Mouse (Mus musculus) stomach, embryonic 16.5 days (tissue): Measurements from ENCODE around the gene Mxra7. TPM values are rescaled to one million over a fixed set of nuclear protein-coding genes. Genes with fewer than 3 reads are reported as not detected.

Experiments
- ATAC-seq: fragments of 200-750 bp; cut with Nextera tagmentation; 2 replicates; pipeline ENCODE4 v1.8.0; 2017; ENCODE audit warnings: moderate number of reproducible peaks, moderate TSS enrichment; ENCODE audit not compliant: insufficient read depth, low FRiP score
- H3K27ac ChIP-seq: fragments of 300-500 bp; sonication (generic); 2 replicates; pipeline ENCODE4 v1.5.1; 2014; ENCODE audit warnings: low read length
- H3K27me3 ChIP-seq: fragments of 300-500 bp; sonication (generic); 2 replicates; pipeline ENCODE4 v1.6.1; 2014; ENCODE audit warnings: low read length, control low read depth, mixed read lengths; ENCODE audit not compliant: control insufficient read depth, insufficient read depth
- H3K36me3 ChIP-seq: fragments of 300-500 bp; sonication (generic); 2 replicates; pipeline ENCODE4 v1.6.1; 2014; ENCODE audit warnings: low read length; ENCODE audit not compliant: control insufficient read depth, insufficient read depth
- H3K4me1 ChIP-seq: fragments of 300-500 bp; sonication (generic); 2 replicates; pipeline ENCODE4 v1.6.1; 2014; ENCODE audit warnings: low read length, control low read depth, mixed read lengths; ENCODE audit not compliant: control insufficient read depth, insufficient read depth
- H3K4me2 ChIP-seq: fragments of 300-500 bp; sonication (generic); 2 replicates; pipeline ENCODE4 v1.6.1; 2014; ENCODE audit warnings: low read depth, low read length, mixed read lengths
- H3K4me3 ChIP-seq: fragments of 300-500 bp; sonication (generic); replicated peaks from 2 replicates; pipeline ENCODE4 v1.5.1; 2014; ENCODE audit warnings: mild to moderate bottlenecking, low read length
- H3K9ac ChIP-seq: fragments of 300-500 bp; sonication (generic); 2 replicates; pipeline ENCODE4 v1.6.1; 2014; ENCODE audit warnings: low read length
- H3K9me3 ChIP-seq: fragments of 300-500 bp; sonication (generic); replicated peaks from 2 replicates; pipeline ENCODE4 v1.6.1; 2016; ENCODE audit warnings: low read length, control low read depth; ENCODE audit not compliant: control insufficient read depth
- WGBS: fragments of 180-500 bp; shearing (Covaris S2); extraction: QIAGEN DNeasy Blood & Tissue Kit; methylation state at CpG from one replicate; pipeline ENCODE4 v1.1.7; 2014; 5-methylcytosine and 5-hydroxymethylcytosine counted together
- polyA plus RNA-seq: library from polyadenylated mRNA; unstranded; fragments of >200 nt; fragmentation: Nextera tagmentation; extraction: Ambion mirVana; gene quantifications from 2 replicates; pipeline ENCODE4 v1.2.1, GENCODE M21; 2015

The Mxra7 gene
- polyA plus RNA-seq, 1 experiment from 2014 or later: 15.7 TPM

- H3K27ac ChIP-seq: peak overlapping the region; percentile 99
- 26% methylated on average over 10 of the region's 10 CpGs for WGBS
- H3K9me3 ChIP-seq: no peaks in the 10 kb centered on the region
- peak overlapping the region; percentile 53 for H3K4me2 ChIP-seq
- H3K27me3 ChIP-seq: no peaks in the 10 kb centered on the region
- H3K4me1 ChIP-seq: peaks cover 14% of the 10 kb centered on the region
- no peak for ATAC-seq
- peak overlapping the region; percentile 99 for H3K4me3 ChIP-seq
- peaks cover 3% of the 10 kb centered on the region; the same call in 1 of the 2 replicates for H3K36me3 ChIP-seq
- H3K9ac ChIP-seq: peak overlapping the region; percentile 91
Observed at GRCm38 (mm10) chr11:116854279-116854678, 26.4 kb upstream of the Mxra7 start.

- Histone ChIP-seq H3K27me3 (no peaks in the 10 kb centered on the region), H3K4me1 (peaks cover 16% of the 10 kb centered on the region), H3K4me3 (peak overlapping the region; percentile 99), H3K4me2 (peak overlapping the region; percentile 53), H3K36me3 (peaks cover 5% of the 10 kb centered on the region; the same call in 1 of the 2 replicates), H3K9me3 (no peaks in the 10 kb centered on the region), H3K9ac (peak overlapping the region; percentile 91), H3K27ac (peak overlapping the region; percentile 99)
- under 1% methylated on average over 36 of the region's 36 CpGs for WGBS
- ATAC-seq: peak; percentile 87
Observed at GRCm38 (mm10) chr11:116853512-116853928, 25.7 kb upstream of the Mxra7 start.

- no peaks in the 10 kb centered on the region for H3K9me3 ChIP-seq
- peak within 1 kb of the TSS; percentile 86 for H3K4me2 ChIP-seq
- WGBS: under 1% methylated on average over 68 of the region's 74 CpGs
- H3K9ac ChIP-seq: peak within 1 kb of the TSS; percentile 98
- H3K4me3 ChIP-seq: peak within 1 kb of the TSS; percentile 99
- peak within 1 kb of the TSS; percentile 99 for H3K27ac ChIP-seq
- peak; percentile 91 for ATAC-seq
- no peaks in the 10 kb centered on the region for H3K27me3 ChIP-seq
- H3K36me3 ChIP-seq: peaks cover 5% of the 10 kb centered on the region; the same call in 1 of the 2 replicates
- peaks cover 17% of the 10 kb centered on the region for H3K4me1 ChIP-seq
Observed at GRCm38 (mm10) chr11:116852891-116853511, 25.2 kb upstream of the Mxra7 start, which contains the start of gene Srsf2. Srsf2 (minus strand) TSS chr11:116853094.

GRCm38 (mm10) chr11:116852291-116852890, 24.5 kb upstream of the Mxra7 start, which contains the start of gene Mfsd11:
Mfsd11 (plus strand) TSS chr11:116852440.
- Histone ChIP-seq H3K9ac (peak within 1 kb of the TSS; percentile 98), H3K4me3 (peak within 1 kb of the TSS; percentile 99), H3K27me3 (no peaks in the 10 kb centered on the region), H3K27ac (peak within 1 kb of the TSS; percentile 99), H3K4me2 (peak within 1 kb of the TSS; percentile 86), H3K9me3 (no peaks in the 10 kb centered on the region), H3K36me3 (peaks cover 5% of the 10 kb centered on the region; the same call in 1 of the 2 replicates), H3K4me1 (peaks cover 17% of the 10 kb centered on the region)
- WGBS: under 1% methylated on average over 72 of the region's 91 CpGs
- peak; percentile 65 for ATAC-seq

GRCm38 (mm10) chr11:116851576-116852290, 23.9 kb upstream of the Mxra7 start:
- Histone ChIP-seq H3K9me3 (no peaks in the 10 kb centered on the region), H3K36me3 (peaks cover 5% of the 10 kb centered on the region; the same call in 1 of the 2 replicates), H3K27me3 (no peaks in the 10 kb centered on the region), H3K4me1 (peaks cover 17% of the 10 kb centered on the region), H3K9ac (peak overlapping the region; percentile 98), H3K27ac (peak overlapping the region; percentile 99), H3K4me2 (peak overlapping the region; percentile 86), H3K4me3 (peak overlapping the region; percentile 99)
- WGBS: under 1% methylated on average over 29 of the region's 29 CpGs
- no peak for ATAC-seq

- Histone ChIP-seq H3K4me2 (peak overlapping the region; percentile 86), H3K27me3 (no peaks in the 10 kb centered on the region), H3K9ac (peak overlapping the region; percentile 98), H3K9me3 (no peaks in the 10 kb centered on the region), H3K36me3 (peaks cover 5% of the 10 kb centered on the region; the same call in 1 of the 2 replicates), H3K4me1 (peaks cover 17% of the 10 kb centered on the region), H3K4me3 (peak overlapping the region; percentile 99), H3K27ac (peak overlapping the region; percentile 18; the same call in 1 of the 2 replicates)
- 21% methylated on average over 6 of the region's 6 CpGs for WGBS
- ATAC-seq: no peak
Observed at GRCm38 (mm10) chr11:116850833-116851477, 23.1 kb upstream of the Mxra7 start.

- H3K9me3 ChIP-seq: no peaks in the 10 kb centered on the region
- peak overlapping the region; percentile 86 for H3K4me2 ChIP-seq
- H3K4me3 ChIP-seq: peak overlapping the region; percentile 33
- no peak overlapping the region for H3K27ac ChIP-seq
- 25% methylated on average over 4 of the region's 4 CpGs for WGBS
- no peaks in the 10 kb centered on the region for H3K27me3 ChIP-seq
- H3K36me3 ChIP-seq: peaks cover 5% of the 10 kb centered on the region; the same call in 1 of the 2 replicates
- ATAC-seq: no peak
- peaks cover 16% of the 10 kb centered on the region for H3K4me1 ChIP-seq
- H3K9ac ChIP-seq: 0 out of 2 replicates have a peak overlapping the region, but pooled peaks have one; percentile 46
Observed at GRCm38 (mm10) chr11:116850085-116850484, 22.2 kb upstream of the Mxra7 start.

- Histone ChIP-seq H3K9ac (no peak overlapping the region), H3K4me2 (no peak overlapping the region), H3K9me3 (no peaks in the 10 kb centered on the region), H3K27ac (no peak overlapping the region), H3K4me3 (no peak overlapping the region), H3K36me3 (peaks cover 5% of the 10 kb centered on the region; the same call in 1 of the 2 replicates), H3K27me3 (no peaks in the 10 kb centered on the region), H3K4me1 (peaks cover 12% of the 10 kb centered on the region)
- ATAC-seq: no peak
Observed at GRCm38 (mm10) chr11:116849587-116849986, 21.7 kb upstream of the Mxra7 start.
